Mouse (Mus musculus) G1E (cell line): Measurements from ENCODE around the gene Cdhr4. TPM values are rescaled to one million over a fixed set of nuclear protein-coding genes. Genes with fewer than 3 reads are reported as not detected.
A peak's percentile ranks its signal among the peaks of the same experiment; 100 is the strongest.

Source experiments
- ATAC-seq: 2 replicates; pipeline ENCODE4 v1.8.0; 2016; ENCODE audit warnings: mild to moderate bottlenecking; ENCODE audit not compliant: insufficient number of reproducible peaks, poor library complexity, low FRiP score, severe bottlenecking; ENCODE audit errors: extremely low read depth
- DNase-seq: peaks from one replicate; pipeline ENCODE4 v3.0.0; 2012; ENCODE audit warnings: low spot score
- H3K27me3 ChIP-seq: 2 replicates; pipeline ENCODE4 v1.6.1; 2012; ENCODE audit warnings: mild to moderate bottlenecking, low read length, inconsistent platforms; ENCODE audit not compliant: insufficient read depth
- H3K36me3 ChIP-seq: replicated peaks from 2 replicates; pipeline ENCODE3; 2012; ENCODE audit warnings: mild to moderate bottlenecking, inconsistent platforms
- H3K4me1 ChIP-seq: 2 replicates; pipeline ENCODE4 v1.6.1; 2012; ENCODE audit warnings: low read depth, low read length, inconsistent platforms, mixed read lengths; ENCODE audit not compliant: insufficient read depth
- H3K4me3 ChIP-seq: 2 replicates; pipeline ENCODE4 v1.5.1; 2012; ENCODE audit warnings: low read depth, mild to moderate bottlenecking, inconsistent platforms, low read length, moderate library complexity, mixed read lengths
- H3K9me3 ChIP-seq: replicated peaks from 2 replicates; pipeline ENCODE4 v1.6.1; 2012; ENCODE audit warnings: inconsistent platforms
- CTCF ChIP-seq: IDR thresholded peaks from 2 replicates; pipeline ENCODE4 v1.5.1; 2012; ENCODE audit warnings: low read depth, low read length, inconsistent platforms, mixed read lengths
- GATA1 ChIP-seq: IDR thresholded peaks from 2 replicates; pipeline ENCODE4 v1.6.1; 2012; ENCODE audit warnings: borderline replicate concordance, low read length, inconsistent platforms, mixed read lengths
- GATA2 ChIP-seq: IDR thresholded peaks from 2 replicates; pipeline ENCODE4 v1.6.1; 2012; ENCODE audit warnings: low read depth, low read length, inconsistent platforms, borderline replicate concordance
- POLR2AphosphoS5 ChIP-seq: IDR thresholded peaks from 2 replicates; pipeline ENCODE4 v1.6.1; 2012; ENCODE audit warnings: low read depth, low read length, inconsistent platforms; ENCODE audit not compliant: insufficient replicate concordance
- TAL1 ChIP-seq: conservative IDR thresholded peaks from 2 replicates; pipeline ENCODE4 v1.6.1; 2012; ENCODE audit warnings: low read depth, low read length, inconsistent platforms, mixed read lengths
- polyA plus RNA-seq: library from polyadenylated mRNA; stranded (reverse); fragments of >175 nt; gene quantifications from 2 replicates; pipeline ENCODE4 v1.2.3, GENCODE M21; 2012
- total RNA-seq, 2 experiments: library from RNA; stranded (forward) in 1 of 2; stranded (reverse) in 1 of 2; fragments of 200-1000 nt in 1 of 2; fragments of >200 nt in 1 of 2; fragmentation: Nextera tagmentation in 1 of 2; gene quantifications; 2 replicates each; pipeline ENCODE4 v1.2.3; 2014 to 2017

Gene Cdhr4
- total RNA-seq (2014; fragmentation: Nextera tagmentation) (2.9 and 4.0 TPM in 2 replicates), total RNA-seq (2017) (8.4 and 11.3 TPM in 2 replicates), polyA plus RNA-seq (0.40 and 0.57 TPM in 2 replicates)

GRCm38 (mm10) chr9:107992197-107992596, at the start of gene Cdhr4:
Gene Cdhr4, plus strand, starts transcription at chr9:107992497.
- TF ChIP-seq GATA1 = no peak
- Histone ChIP-seq H3K4me1 (peaks cover 23% of the 10 kb centered on the region), H3K36me3 (no peaks in the 10 kb centered on the region), H3K9me3 (no peaks in the 10 kb centered on the region), H3K4me3 (no peak within 1 kb of the TSS), H3K27me3 (peaks cover 28% of the 10 kb centered on the region)
- no peak for ATAC-seq
- DNase-seq = no peak

- TF ChIP-seq POLR2AphosphoS5 = no peak
- no peak for TF ChIP-seq TAL1
- no peak for TF ChIP-seq GATA1
- TF ChIP-seq CTCF = no peak
- TF ChIP-seq GATA2 = no peak
- Histone ChIP-seq H3K9me3 (no peaks in the 10 kb centered on the region), H3K36me3 (peaks cover 4% of the 10 kb centered on the region), H3K4me3 (no peak overlapping the region), H3K27me3 (peaks cover 45% of the 10 kb centered on the region), H3K4me1 (peaks cover 29% of the 10 kb centered on the region)
- no peak for DNase-seq
- no peak for ATAC-seq
These were observed 44.8 kb upstream of the Cdhr4 start for GRCm38 (mm10) chr9:107947241-107948194.

- ATAC-seq = no peak
- Histone ChIP-seq H3K4me3 (no peak overlapping the region), H3K36me3 (peaks cover 21% of the 10 kb centered on the region), H3K4me1 (peaks cover 38% of the 10 kb centered on the region), H3K27me3 (peaks cover 42% of the 10 kb centered on the region), H3K9me3 (no peaks in the 10 kb centered on the region)
- no peak for TF ChIP-seq GATA2
- TF ChIP-seq GATA1 = no peak
- TF ChIP-seq CTCF = no peak
- TF ChIP-seq POLR2AphosphoS5 = no peak
- no peak for TF ChIP-seq TAL1
- DNase-seq = no peak
These were observed 42.9 kb upstream of the Cdhr4 start for GRCm38 (mm10) chr9:107949184-107949921.

- Histone ChIP-seq H3K4me1 (peaks cover 38% of the 10 kb centered on the region), H3K36me3 (peaks cover 26% of the 10 kb centered on the region), H3K9me3 (no peaks in the 10 kb centered on the region), H3K27me3 (peaks cover 42% of the 10 kb centered on the region), H3K4me3 (peak within 1 kb of the TSS; percentile 90)
- TF ChIP-seq CTCF (no peak), GATA1 (no peak), GATA2 (no peak), POLR2AphosphoS5 (no peak), TAL1 (no peak)
- DNase-seq (no peak), ATAC-seq (no peak)
These were observed 42.4 kb upstream of the Cdhr4 start, which contains the start of gene Traip for GRCm38 (mm10) chr9:107949922-107950235. Gene Traip, plus strand, starts transcription at chr9:107950136.

- TF ChIP-seq GATA1 (no peak), TAL1 (no peak), GATA2 (no peak), POLR2AphosphoS5 (no peak), CTCF (no peak)
- H3K27me3 ChIP-seq = peaks cover 33% of the 10 kb centered on the region
- ATAC-seq (peak; percentile 93), DNase-seq (peak; percentile 94)
- no peaks in the 10 kb centered on the region for H3K9me3 ChIP-seq
- peaks cover 38% of the 10 kb centered on the region for H3K4me1 ChIP-seq
- H3K4me3 ChIP-seq = peak overlapping the region; percentile 90
- H3K36me3 ChIP-seq = peaks cover 34% of the 10 kb centered on the region
These were observed 41.6 kb upstream of the Cdhr4 start for GRCm38 (mm10) chr9:107950460-107951355.
